Mouse (Mus musculus) left cerebral cortex, postnatal 36 days (tissue): Measurements from ENCODE around the gene Bag5. TPM values are rescaled to one million over a fixed set of nuclear protein-coding genes. Genes with fewer than 3 reads are reported as not detected.
A peak's percentile ranks its signal among the peaks of the same experiment; 100 is the strongest.

Experiments
- DNase-seq, 2 experiments: peaks; one replicate each; pipeline ENCODE4 v3.0.0; 2021 to 2022; ENCODE audit warnings: low spot score in 2 of 2, mixed read lengths in 1 of 2
- intact Hi-C: fragments of 180-260 bp; cut with DNase I; formaldehyde crosslinking; loops from one replicate; pipeline ENCODE4 v1.15.1; 2025
- total RNA-seq, 2 experiments: library from RNA; stranded (reverse); gene quantifications; 2 replicates each; pipeline ENCODE4 v1.2.3; 2021

The Bag5 gene
- total RNA-seq, 2 experiments from 2014 or later = 57.0 to 57.8 TPM

DNA sequence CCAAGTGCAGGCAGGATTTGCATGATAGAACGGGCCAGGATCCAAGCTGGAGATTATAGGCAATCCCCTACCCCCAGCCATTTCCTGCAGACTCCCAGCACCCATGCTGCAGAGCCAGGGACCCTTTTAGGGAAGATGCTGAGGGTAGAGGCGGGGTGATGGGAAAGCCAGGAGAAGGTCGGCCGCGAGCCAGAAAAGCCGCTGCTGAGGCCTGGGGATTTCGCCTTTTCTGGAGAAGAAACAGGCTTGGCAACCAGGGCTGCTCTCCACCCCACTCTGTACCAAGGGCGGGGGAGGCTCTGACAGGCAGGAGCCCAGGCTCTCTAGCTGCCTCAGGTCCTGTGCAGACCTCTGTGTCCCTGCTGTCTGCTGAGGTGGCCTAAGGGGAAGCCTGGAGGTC, 31.8 kb downstream of the Bag5 start:
- intact Hi-C loops = no loop called here
- no peak for DNase-seq

DNA sequence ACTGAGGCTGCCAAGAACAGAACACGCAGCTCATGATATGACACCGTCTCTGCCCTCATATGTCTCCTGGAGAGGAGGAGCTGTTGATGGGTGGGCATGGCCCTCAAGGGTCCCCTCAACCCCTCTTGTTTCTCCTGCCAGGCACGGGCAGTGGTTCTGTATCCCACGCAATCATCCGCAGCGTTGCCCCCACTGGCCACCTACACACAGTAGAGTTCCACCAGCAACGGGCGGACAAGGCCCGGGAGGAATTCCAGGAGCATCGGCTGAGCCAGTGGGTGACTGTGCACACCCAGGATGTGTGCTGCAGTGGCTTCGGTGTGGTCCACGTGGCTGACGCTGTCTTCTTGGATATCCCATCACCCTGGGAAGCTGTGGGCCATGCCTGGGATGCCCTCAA, 32.4 kb downstream of the Bag5 start:
- DNase-seq = peak; percentile 40 to 62
- intact Hi-C loops = no loop called here

- no peak for DNase-seq
- intact Hi-C loops = no loop called here
Measured at GRCm38 (mm10) chr12:111678997-111679396, 34.1 kb downstream of the Bag5 start.

- intact Hi-C loops = no loop called here
Measured at GRCm38 (mm10) chr12:111678670-111678933, 34.5 kb downstream of the Bag5 start.

DNA sequence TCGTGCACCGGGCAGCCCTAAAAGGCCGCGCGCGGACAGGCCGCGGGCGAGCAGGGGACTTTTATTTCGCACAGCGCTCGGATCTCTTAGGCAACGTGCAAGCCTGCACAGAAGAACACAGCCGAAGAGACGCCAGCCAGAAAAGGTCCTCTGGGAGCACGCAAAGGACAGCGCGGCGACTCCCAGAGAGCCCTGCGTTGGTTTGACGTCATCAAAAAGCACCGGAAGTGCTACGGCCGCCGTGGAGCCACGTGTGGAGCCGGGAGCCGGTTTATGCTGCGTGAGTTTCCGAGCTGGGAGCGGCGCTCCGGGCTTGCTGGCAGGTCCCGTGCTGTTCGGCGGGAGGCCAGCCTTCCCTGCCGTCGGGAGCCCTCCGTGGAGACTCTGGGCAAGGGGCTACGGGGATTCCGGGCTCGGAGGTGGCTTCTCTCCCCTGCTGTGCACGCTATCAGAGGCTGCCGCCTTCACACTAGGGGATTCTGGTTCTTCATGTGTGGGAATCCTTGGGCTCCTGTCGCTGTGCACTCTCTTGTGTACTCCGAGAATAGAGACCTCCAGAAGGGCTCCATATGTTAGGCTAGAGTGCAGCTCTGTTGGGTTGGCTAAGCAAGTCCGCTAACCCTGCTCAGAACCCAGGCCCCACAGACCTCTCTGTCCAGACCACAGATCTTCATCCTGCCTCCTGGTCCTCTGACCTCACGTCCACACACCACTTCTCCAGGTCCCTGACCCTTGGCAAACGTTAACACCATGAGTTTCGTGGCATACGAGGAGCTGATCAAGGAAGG, 35.0 kb downstream of the Bag5 start, which contains the start of gene Trmt61a:
Trmt61a (plus strand) TSS at position 224 of the 788 bp plus-strand sequence.
- peak; percentile 87 to 89 for DNase-seq
- intact Hi-C loops = no loop called here

More at GRCm38 (mm10) chr12:111678670-111678933, 34.5 kb downstream of the Bag5 start:
- no peak for DNase-seq

GRCm38 (mm10) chr12:111677421-111677820, 35.6 kb downstream of the Bag5 start:
- intact Hi-C loops = no loop called here
- peak in 1 of 2 experiments; percentile 42 for DNase-seq

GRCm38 (mm10) chr12:111675797-111676580, 37.1 kb downstream of the Bag5 start:
- no peak for DNase-seq
- intact Hi-C loops = no loop called here

DNA sequence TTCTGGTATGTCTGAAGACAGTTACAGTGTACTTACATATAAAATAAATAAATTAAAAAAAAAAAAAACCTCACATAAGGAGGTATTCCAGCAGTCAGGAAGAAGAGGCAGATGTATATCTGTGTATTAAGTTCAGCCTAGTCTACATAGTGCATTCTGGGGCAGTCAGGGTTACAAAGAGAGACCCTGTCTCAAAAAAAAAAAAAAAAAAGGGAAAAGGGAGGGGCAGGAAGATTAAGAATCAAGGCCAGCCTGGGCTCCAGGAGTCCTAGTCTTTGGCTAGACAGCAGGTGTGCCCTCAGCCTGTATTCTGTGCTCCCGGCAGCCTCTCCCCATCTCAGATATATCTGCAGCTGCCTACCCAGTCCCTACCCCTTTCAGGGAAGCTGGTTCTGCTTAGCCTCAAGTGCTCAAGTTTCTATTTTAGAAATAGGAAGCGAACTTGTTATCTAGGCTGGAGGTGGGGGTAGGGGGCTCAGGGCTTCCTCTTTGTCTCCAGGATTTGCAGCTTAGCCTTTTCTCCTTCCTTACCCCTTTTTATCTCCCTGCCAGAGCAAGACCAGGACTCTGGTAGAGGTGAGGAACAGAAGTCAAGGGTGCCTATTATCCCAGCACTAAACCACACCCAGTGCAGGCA, 38.1 kb downstream of the Bag5 start:
- intact Hi-C loops = no loop called here

GRCm38 (mm10) chr12:111672581-111672980, 40.5 kb downstream of the Bag5 start:
- intact Hi-C loops = no loop called here
- no peak for DNase-seq

More for the DNA sequence above, 38.1 kb downstream of the Bag5 start:
- no peak for DNase-seq

DNA sequence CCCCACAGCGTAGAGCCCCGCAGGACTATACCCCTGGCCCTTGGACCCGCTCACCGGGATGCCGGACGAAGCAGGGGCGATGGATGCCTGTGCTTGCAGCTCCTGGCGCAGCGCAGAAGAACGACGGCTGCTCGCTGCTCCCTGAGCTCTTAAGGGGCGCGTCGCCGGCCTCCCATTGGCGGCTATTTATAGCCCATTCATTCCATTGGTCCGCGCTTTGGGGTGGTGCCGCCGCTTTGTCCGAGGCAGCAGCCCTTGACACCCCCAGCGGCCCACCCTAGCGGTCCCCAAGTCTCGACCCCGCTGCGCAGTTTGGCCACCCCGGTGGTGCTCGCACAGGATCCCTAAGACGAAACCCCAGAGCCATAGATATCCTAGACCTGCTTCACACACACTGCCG, 40.9 kb downstream of the Bag5 start, which contains the start of gene Ckb:
Ckb (minus strand) TSS at position 163 of the 400 bp plus-strand sequence.
- DNase-seq = peak; percentile 93 to 94
- intact Hi-C loops = no loop called here

DNA sequence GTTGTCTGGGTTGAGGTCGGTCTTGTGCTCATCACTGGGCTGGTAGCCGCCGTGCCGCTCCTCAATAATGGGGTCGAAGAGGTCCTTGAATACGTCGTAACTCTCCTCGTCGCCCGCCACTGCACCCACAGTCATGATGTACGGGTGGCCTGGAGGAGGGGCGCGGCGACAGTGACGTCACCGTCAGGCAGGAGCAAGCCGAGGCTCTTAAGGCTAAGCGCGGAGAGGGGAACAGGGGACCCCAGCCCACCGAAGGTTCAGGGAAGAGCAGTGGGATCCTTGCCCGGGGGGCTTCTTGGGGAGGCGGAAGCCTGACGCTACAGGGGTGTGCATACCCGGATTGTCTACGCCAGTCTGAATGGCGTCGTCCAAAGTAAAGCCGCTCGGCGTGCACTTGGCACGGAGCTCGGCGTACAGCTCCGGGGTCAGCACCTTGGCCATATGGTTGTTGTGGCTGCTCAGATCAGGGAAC, 41.6 kb downstream of the Bag5 start:
- intact Hi-C loops = loop anchor here (1.0 kb wide), 1 partner anchor 24 kb away; no protein-coding TSS in a partner anchor
- peak; percentile 79 to 82 for DNase-seq

DNA sequence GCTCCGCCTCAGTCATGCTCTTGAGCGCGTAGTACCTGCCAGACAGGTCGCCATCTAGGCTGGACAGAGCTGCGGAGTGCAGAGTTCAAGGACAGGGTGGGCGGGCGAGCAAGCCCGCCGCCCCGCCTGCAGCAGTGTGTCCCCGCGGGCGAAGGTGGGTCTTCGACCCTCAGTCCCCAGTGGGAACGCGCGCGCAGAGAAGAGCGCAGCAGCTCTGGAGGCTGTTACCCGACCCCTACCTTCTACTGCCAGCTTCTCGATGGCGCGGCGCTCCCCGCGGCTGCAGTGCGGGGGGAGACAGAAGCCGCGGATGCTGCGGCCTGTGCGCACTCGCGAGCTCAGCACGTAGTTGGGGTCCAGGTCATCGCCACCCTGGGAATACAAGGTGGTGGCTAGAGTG, 42.1 kb downstream of the Bag5 start:
- intact Hi-C loops = loop anchor here (1.0 kb wide), 1 partner anchor 24 kb away; no protein-coding TSS in a partner anchor
- DNase-seq = peak in 1 of 2 experiments; percentile 56

DNA sequence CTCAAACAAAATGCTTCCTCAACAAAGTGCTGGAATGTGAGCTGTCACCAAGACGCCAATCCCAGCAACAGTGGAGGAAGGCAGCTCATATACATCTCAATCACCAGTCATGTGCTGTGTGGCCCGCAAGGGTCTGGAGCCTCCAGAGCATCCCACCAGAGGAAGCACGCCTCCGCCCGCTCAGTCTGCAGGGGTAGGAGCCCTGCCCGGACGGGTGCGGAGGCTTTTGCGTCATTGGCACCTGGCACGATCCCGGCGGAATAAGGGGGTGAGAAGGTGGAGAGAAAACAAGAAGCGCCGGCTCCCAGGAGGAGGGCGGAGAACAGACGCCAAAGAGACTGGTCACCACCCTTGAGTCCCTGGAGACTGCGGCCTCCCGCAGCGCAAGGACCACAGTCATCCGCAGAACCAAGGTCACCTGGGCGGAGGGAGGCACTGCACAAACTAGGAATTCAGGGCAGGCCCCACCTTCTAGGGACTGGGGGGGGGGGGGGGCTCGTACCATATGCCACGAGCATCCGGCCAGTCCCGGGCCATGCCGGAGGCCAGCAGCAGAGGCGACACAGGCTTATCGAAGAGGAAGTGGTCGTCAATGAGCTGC, 42.6 kb downstream of the Bag5 start:
- DNase-seq = peak; percentile 69 to 88
- intact Hi-C loops = no loop called here

GRCm38 (mm10) chr12:111669961-111670360, 43.1 kb downstream of the Bag5 start:
- intact Hi-C loops = loop anchor here (2.0 to 5.0 kb wide), 2 partner anchors 42 to 63 kb away; partner anchors contain the start of genes Apopt1 and Bag5
- peak in 1 of 2 experiments; percentile 33 for DNase-seq

- intact Hi-C loops = loop anchor here (2.0 to 5.0 kb wide), 2 partner anchors 43 to 64 kb away; partner anchors contain the start of genes Apopt1 and Bag5
Measured at GRCm38 (mm10) chr12:111669000-111669788, 43.9 kb downstream of the Bag5 start.

GRCm38 (mm10) chr12:111668457-111668912, 44.6 kb downstream of the Bag5 start:
- peak; percentile 92 to 95 for DNase-seq
- intact Hi-C loops = loop anchor here (2.0 to 5.0 kb wide), 2 partner anchors 44 to 64 kb away; partner anchors contain the start of genes Apopt1 and Bag5

More at GRCm38 (mm10) chr12:111669000-111669788, 43.9 kb downstream of the Bag5 start:
- DNase-seq = peak in 1 of 2 experiments; percentile 39

- intact Hi-C loops = loop anchor here (5.0 kb wide), 1 partner anchor 45 kb away; the partner anchor contains the start of genes Apopt1 and Bag5
- no peak for DNase-seq
Measured at GRCm38 (mm10) chr12:111667421-111667820, 45.6 kb downstream of the Bag5 start.

- peak; percentile 78 to 87 for DNase-seq
- intact Hi-C loops = loop anchor here (5.0 kb wide), 1 partner anchor 46 kb away; the partner anchor contains the start of genes Apopt1 and Bag5
Measured at GRCm38 (mm10) chr12:111666380-111666779, 46.7 kb downstream of the Bag5 start.
